Mouse (Mus musculus): ENCODE data around the gene Usp30.

DNA sequence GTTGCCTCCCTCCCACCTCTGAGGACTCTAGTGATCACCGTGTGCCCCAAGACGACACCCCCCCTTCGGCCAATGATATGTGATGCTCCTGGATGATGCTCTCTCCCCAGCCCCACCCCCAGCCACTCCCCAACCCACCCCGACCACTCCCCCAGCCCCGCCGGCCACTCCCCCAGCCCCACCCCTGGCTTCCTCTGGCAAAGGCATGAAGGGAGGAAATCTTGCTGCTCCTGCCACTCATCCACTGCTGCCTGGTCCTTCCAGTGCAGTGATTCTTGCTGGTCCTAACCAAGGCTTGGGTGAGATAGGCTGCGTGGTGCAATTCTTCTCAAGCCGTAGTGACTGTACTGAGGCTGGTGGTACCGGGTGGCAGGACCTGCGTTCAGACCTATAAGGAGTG, 40.4 kb upstream of the Usp30 start:
- TF ChIP-seq POLR2A (IDR thresholded peaks at IDR 0.05; ENCODE audit: low read depth, low read length) (no peak), CTCF (IDR thresholded peaks at IDR 0.05; ENCODE audit: extremely low read depth, insufficient read length, insufficient replicate concordance, low read depth, low read length) (no peak)
